Mouse (Mus musculus) liver, embryonic 13.5 days (tissue): ENCODE measurements around the gene Dlst. TPM values are rescaled to one million over a fixed set of nuclear protein-coding genes. Genes with fewer than 3 reads are reported as not detected.

ENCODE experiments used
- ATAC-seq: fragments of 200-750 bp; cut with Nextera tagmentation; 2 replicates; pipeline ENCODE4 v1.8.0; 2017; ENCODE audit warnings: low read depth, mild to moderate bottlenecking, moderate number of reproducible peaks, moderate library complexity
- DNase-seq: peaks from one replicate; pipeline ENCODE4 v3.0.0; 2022
- H3K27ac ChIP-seq: fragments of 300-500 bp; sonication (generic); 2 replicates; pipeline ENCODE4 v1.5.1; 2015; ENCODE audit warnings: moderate library complexity, mild to moderate bottlenecking, inconsistent platforms
- H3K27me3 ChIP-seq: fragments of 300-500 bp; sonication (generic); 2 replicates; pipeline ENCODE4 v1.6.1; 2015; ENCODE audit warnings: mild to moderate bottlenecking, inconsistent platforms
- H3K36me3 ChIP-seq: fragments of 300-500 bp; sonication (generic); 2 replicates; pipeline ENCODE4 v1.6.1; 2015; ENCODE audit warnings: mild to moderate bottlenecking, inconsistent platforms
- H3K4me1 ChIP-seq: fragments of 300-500 bp; sonication (generic); replicated peaks from 2 replicates; pipeline ENCODE4 v1.6.1; 2015; ENCODE audit warnings: inconsistent platforms
- H3K4me2 ChIP-seq: fragments of 300-500 bp; sonication (generic); 2 replicates; pipeline ENCODE4 v1.6.1; 2015; ENCODE audit warnings: inconsistent platforms, mild to moderate bottlenecking, moderate library complexity
- H3K4me3 ChIP-seq: fragments of 300-500 bp; sonication (generic); replicated peaks from 2 replicates; pipeline ENCODE4 v1.5.1; 2015; ENCODE audit warnings: mild to moderate bottlenecking, inconsistent platforms
- H3K9ac ChIP-seq: fragments of 300-500 bp; sonication (generic); 2 replicates; pipeline ENCODE4 v1.6.1; 2015; ENCODE audit warnings: mild to moderate bottlenecking, inconsistent platforms
- H3K9me3 ChIP-seq: fragments of 300-500 bp; sonication (generic); replicated peaks from 2 replicates; pipeline ENCODE4 v1.6.1; 2016; ENCODE audit warnings: inconsistent platforms
- WGBS: fragments of 180-500 bp; shearing (Covaris S2); methylation state at CpG from one replicate; pipeline ENCODE4 v1.1.7; 2015; ENCODE audit not compliant: insufficient replicate concordance; 5-methylcytosine and 5-hydroxymethylcytosine counted together
- polyA plus RNA-seq: library from polyadenylated mRNA; unstranded; fragments of >200 nt; fragmentation: Nextera tagmentation; extraction: Ambion mirVana; gene quantifications from 2 replicates; pipeline ENCODE4 v1.2.1, GENCODE M21; 2015

The Dlst gene
- polyA plus RNA-seq, 1 experiment from 2014 or later, result 80.7 TPM

GRCm38 (mm10) chr12:85150321-85151001 lies 39.8 kb downstream of the Dlst start:
- peak overlapping the region; percentile 56 for H3K9ac ChIP-seq
- ATAC-seq (no peak), DNase-seq (no peak)
- no peaks in the 10 kb centered on the region for H3K9me3 ChIP-seq
- H3K27me3 ChIP-seq, result peaks cover 27% of the 10 kb centered on the region
- H3K4me1 ChIP-seq, result peaks cover 17% of the 10 kb centered on the region
- 20% methylated on average over 20 of the region's 20 CpGs for WGBS
- H3K4me2 ChIP-seq, result peak overlapping the region; percentile 65
- no peaks in the 10 kb centered on the region for H3K36me3 ChIP-seq
- peak overlapping the region; percentile 38 for H3K4me3 ChIP-seq
- H3K27ac ChIP-seq, result no peak overlapping the region

GRCm38 (mm10) chr12:85151002-85151774 lies 40.6 kb downstream of the Dlst start, which contains the start of gene Rps6kl1:
Gene Rps6kl1, minus strand, starts transcription at chr12:85151264.
- Histone ChIP-seq H3K36me3 (no peaks in the 10 kb centered on the region), H3K27ac (no peak within 1 kb of the TSS), H3K9me3 (no peaks in the 10 kb centered on the region), H3K4me2 (peak within 1 kb of the TSS; percentile 65), H3K9ac (peak within 1 kb of the TSS; percentile 56), H3K4me3 (peak within 1 kb of the TSS; percentile 38), H3K27me3 (peaks cover 27% of the 10 kb centered on the region), H3K4me1 (peaks cover 18% of the 10 kb centered on the region)
- WGBS, result 17% methylated on average over 28 of the region's 28 CpGs
- peak; percentile 80 for ATAC-seq
- DNase-seq, result peak; percentile 32

GRCm38 (mm10) chr12:85153011-85153410 lies 42.4 kb downstream of the Dlst start:
- Histone ChIP-seq H3K27me3 (peaks cover 26% of the 10 kb centered on the region), H3K4me2 (no peak overlapping the region), H3K27ac (no peak overlapping the region), H3K36me3 (no peaks in the 10 kb centered on the region), H3K4me3 (no peak overlapping the region), H3K4me1 (peaks cover 24% of the 10 kb centered on the region), H3K9me3 (no peaks in the 10 kb centered on the region), H3K9ac (no peak overlapping the region)
- ATAC-seq, result peak; percentile 13; the same call in 1 of the 2 replicates
- 56% methylated on average over 3 of the region's 3 CpGs for WGBS
- no peak for DNase-seq

- H3K9me3 ChIP-seq, result no peaks in the 10 kb centered on the region
- WGBS, result 19% methylated on average over 6 of the region's 6 CpGs
- H3K36me3 ChIP-seq, result no peaks in the 10 kb centered on the region
- no peak overlapping the region for H3K4me2 ChIP-seq
- peaks cover 3% of the 10 kb centered on the region; the same call in 1 of the 2 replicates for H3K27me3 ChIP-seq
- H3K9ac ChIP-seq, result no peak overlapping the region
- no peak overlapping the region for H3K4me3 ChIP-seq
- DNase-seq, result no peak
- no peak overlapping the region for H3K27ac ChIP-seq
- no peak for ATAC-seq
- H3K4me1 ChIP-seq, result peaks cover 12% of the 10 kb centered on the region
Measured at GRCm38 (mm10) chr12:85156324-85156723, 45.7 kb downstream of the Dlst start.

- H3K36me3 ChIP-seq, result no peaks in the 10 kb centered on the region
- H3K9me3 ChIP-seq, result no peaks in the 10 kb centered on the region
- H3K9ac ChIP-seq, result no peak overlapping the region
- H3K4me1 ChIP-seq, result peaks cover 7% of the 10 kb centered on the region
- 0 out of 2 replicates have a peak, but pooled peaks cover 3% of the 10 kb centered on the region for H3K27me3 ChIP-seq
- DNase-seq (no peak), ATAC-seq (no peak)
- WGBS, result 70% methylated on average over 14 of the region's 14 CpGs
- H3K4me2 ChIP-seq, result no peak overlapping the region
- no peak overlapping the region for H3K27ac ChIP-seq
- no peak overlapping the region for H3K4me3 ChIP-seq
Measured at GRCm38 (mm10) chr12:85157797-85158460, 47.3 kb downstream of the Dlst start.

GRCm38 (mm10) chr12:85158801-85159200 lies 48.2 kb downstream of the Dlst start:
- no peak overlapping the region for H3K4me3 ChIP-seq
- 71% methylated on average over 8 of the region's 8 CpGs for WGBS
- ATAC-seq (no peak), DNase-seq (no peak)
- no peaks in the 10 kb centered on the region for H3K36me3 ChIP-seq
- no peaks in the 10 kb centered on the region for H3K9me3 ChIP-seq
- no peak overlapping the region for H3K9ac ChIP-seq
- no peak overlapping the region for H3K27ac ChIP-seq
- 0 out of 2 replicates have a peak, but pooled peaks cover 3% of the 10 kb centered on the region for H3K27me3 ChIP-seq
- peaks cover 7% of the 10 kb centered on the region for H3K4me1 ChIP-seq
- no peak overlapping the region for H3K4me2 ChIP-seq

- WGBS, result 50% methylated on average over 5 of the region's 5 CpGs
- H3K9me3 ChIP-seq, result no peaks in the 10 kb centered on the region
- H3K4me3 ChIP-seq, result no peak overlapping the region
- H3K27ac ChIP-seq, result no peak overlapping the region
- peaks cover 7% of the 10 kb centered on the region for H3K4me1 ChIP-seq
- no peaks in the 10 kb centered on the region for H3K36me3 ChIP-seq
- ATAC-seq (no peak), DNase-seq (no peak)
- H3K4me2 ChIP-seq, result no peak overlapping the region
- 0 out of 2 replicates have a peak, but pooled peaks cover 3% of the 10 kb centered on the region for H3K27me3 ChIP-seq
- H3K9ac ChIP-seq, result no peak overlapping the region
Measured at GRCm38 (mm10) chr12:85159592-85159991, 49.0 kb downstream of the Dlst start.

GRCm38 (mm10) chr12:85164996-85165395 lies 54.4 kb downstream of the Dlst start:
- H3K4me1 ChIP-seq, result peaks cover 8% of the 10 kb centered on the region
- WGBS, result 72% methylated on average over 5 of the region's 5 CpGs
- H3K27ac ChIP-seq, result no peak overlapping the region
- no peaks in the 10 kb centered on the region for H3K36me3 ChIP-seq
- no peak overlapping the region for H3K4me3 ChIP-seq
- ATAC-seq (no peak), DNase-seq (no peak)
- H3K9ac ChIP-seq, result no peak overlapping the region
- H3K4me2 ChIP-seq, result no peak overlapping the region
- H3K27me3 ChIP-seq, result 0 out of 2 replicates have a peak, but pooled peaks cover 4% of the 10 kb centered on the region
- H3K9me3 ChIP-seq, result no peaks in the 10 kb centered on the region

- no peak for ATAC-seq
- Histone ChIP-seq H3K9ac (no peak overlapping the region), H3K36me3 (no peaks in the 10 kb centered on the region), H3K9me3 (no peaks in the 10 kb centered on the region), H3K4me1 (peaks cover 8% of the 10 kb centered on the region), H3K4me3 (no peak overlapping the region), H3K27ac (no peak overlapping the region), H3K27me3 (0 out of 2 replicates have a peak, but pooled peaks cover 4% of the 10 kb centered on the region), H3K4me2 (no peak overlapping the region)
- DNase-seq, result no peak
- WGBS, result 78% methylated on average over 9 of the region's 9 CpGs
Measured at GRCm38 (mm10) chr12:85166631-85167030, 56.0 kb downstream of the Dlst start.

GRCm38 (mm10) chr12:85169117-85169858 lies 58.7 kb downstream of the Dlst start:
- WGBS, result 19% methylated on average over 27 of the region's 27 CpGs
- no peak overlapping the region for H3K9ac ChIP-seq
- ATAC-seq, result peak; percentile 58

More at GRCm38 (mm10) chr12:85169117-85169858, 58.7 kb downstream of the Dlst start:
- peak; percentile 55 for DNase-seq
- no peak overlapping the region for H3K27ac ChIP-seq
- no peaks in the 10 kb centered on the region for H3K36me3 ChIP-seq
- no peaks in the 10 kb centered on the region for H3K9me3 ChIP-seq
- peak overlapping the region; percentile 52 for H3K4me2 ChIP-seq
- peaks cover 8% of the 10 kb centered on the region for H3K4me1 ChIP-seq
- H3K4me3 ChIP-seq, result no peak overlapping the region; the same call in 1 of the 2 replicates
- H3K27me3 ChIP-seq, result peaks cover 22% of the 10 kb centered on the region; the same call in 1 of the 2 replicates
